Mouse (Mus musculus): ENCODE data around the gene Scn3b.

The Scn3b gene

DNA sequence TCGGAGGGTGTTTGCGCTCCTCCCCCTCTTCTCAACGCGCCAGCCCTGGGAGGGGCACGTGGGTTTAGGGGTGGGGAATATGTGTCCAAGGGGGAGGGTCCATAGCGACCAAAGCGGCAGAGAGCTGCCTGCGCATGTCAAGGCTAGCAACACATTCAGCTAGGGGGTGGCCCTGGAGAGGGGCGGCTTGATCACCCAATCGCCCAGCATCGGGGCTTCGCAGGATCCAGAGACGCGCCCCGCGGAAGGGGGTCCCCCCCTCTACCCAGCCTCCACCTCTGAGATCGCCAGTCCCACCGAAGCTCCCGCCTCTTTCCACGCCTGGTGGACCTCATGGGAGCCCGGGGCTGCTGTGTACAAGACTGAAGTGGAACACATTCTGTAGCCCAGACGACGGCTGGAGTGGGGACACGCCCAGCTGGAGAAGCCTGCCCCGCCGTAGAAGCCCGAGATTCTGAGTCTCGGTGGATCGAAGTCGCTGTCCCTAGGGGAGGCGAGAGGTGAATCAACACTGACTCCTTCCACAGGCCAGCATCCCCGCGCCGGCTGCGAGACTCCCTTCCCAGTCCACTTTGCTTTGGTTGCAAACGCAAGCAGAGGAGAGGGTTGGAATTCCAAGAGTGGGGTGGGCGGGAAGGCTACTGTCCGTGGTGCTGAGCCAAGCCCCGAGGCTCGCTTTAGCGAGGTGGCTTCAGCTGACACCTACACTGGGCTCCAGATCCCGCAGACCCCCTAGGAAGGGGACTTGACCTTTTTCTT lies at the start of gene Scn3b:
Scn3b (plus strand) TSS at position 115 of the 759 bp plus-strand sequence.
- peak in 1 of 2 experiments; percentile 4 for DNase-seq

GRCm38 (mm10) chr9:40224289-40224688 lies 44.7 kb upstream of the Scn3b start:
- DNase-seq, result no peak

DNA sequence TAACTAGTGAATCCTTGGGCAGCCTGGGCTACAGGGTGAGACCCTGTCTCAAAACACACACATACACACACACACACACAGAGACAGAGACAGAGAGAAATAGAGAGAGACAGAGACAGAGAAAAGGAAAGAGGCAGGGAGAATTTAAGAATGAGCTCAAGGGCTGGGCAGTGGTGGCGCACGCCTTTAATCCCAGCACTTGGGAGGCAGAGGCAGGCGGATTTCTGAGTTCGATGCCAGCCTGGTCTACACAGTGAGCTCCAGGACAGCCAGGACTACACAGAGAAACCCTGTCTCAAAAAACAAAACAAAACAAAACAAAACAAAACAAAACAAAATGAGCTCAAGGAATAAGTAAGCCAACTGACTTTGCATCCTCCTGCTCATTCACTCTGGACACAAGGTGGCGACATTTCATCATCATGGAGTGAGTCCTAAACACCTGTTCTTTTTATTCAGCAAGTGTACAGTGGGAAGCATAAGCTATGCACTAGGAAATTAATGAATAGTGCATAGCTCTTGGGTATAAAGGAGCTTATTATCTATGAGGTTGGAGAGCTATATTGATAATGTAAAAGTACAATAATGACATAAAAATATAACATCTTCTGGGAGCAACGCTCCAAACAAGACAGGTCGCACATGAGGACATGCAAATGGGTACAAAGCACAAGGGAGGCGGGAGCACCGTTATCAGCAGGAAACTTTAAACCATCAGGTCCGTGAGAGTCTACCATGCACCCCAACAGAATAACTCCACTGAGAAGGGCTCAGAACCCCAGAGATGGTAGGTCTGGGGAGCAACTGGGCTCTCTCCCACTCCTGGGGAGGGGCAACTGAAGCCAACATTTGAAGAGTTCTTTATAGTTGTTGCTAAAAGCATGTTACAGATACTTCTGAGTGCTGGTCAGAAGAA lies 40.9 kb upstream of the Scn3b start:
- no peak for DNase-seq

GRCm38 (mm10) chr9:40228804-40229331 lies 40.1 kb upstream of the Scn3b start:
- DNase-seq, result no peak

DNA sequence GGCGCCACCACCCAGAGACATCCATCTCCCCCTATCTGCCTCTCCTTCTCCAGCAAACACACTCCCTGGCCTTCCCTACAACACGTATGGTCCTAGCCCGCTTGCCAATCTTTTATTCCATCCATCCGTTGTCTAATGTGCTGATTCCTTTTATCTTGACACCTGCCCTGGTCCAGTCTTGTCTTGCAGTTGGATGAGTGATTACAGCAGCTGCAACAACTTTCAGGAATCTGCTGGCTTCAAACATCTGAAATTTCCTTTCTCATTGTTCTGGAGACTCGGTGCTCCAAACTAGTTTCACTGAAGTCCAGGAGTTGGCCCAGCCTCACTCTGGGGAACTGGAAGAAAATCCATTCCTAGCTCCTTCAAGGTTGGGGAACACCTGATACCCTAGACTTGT lies 39.5 kb upstream of the Scn3b start:
- no peak for DNase-seq

- no peak for DNase-seq
These were observed 38.0 kb upstream of the Scn3b start for GRCm38 (mm10) chr9:40231019-40231418.

GRCm38 (mm10) chr9:40234233-40235072 lies 34.6 kb upstream of the Scn3b start:
- DNase-seq, result no peak

GRCm38 (mm10) chr9:40235220-40235619 lies 33.8 kb upstream of the Scn3b start:
- DNase-seq, result no peak

- DNase-seq, result no peak
These were observed 29.3 kb upstream of the Scn3b start for GRCm38 (mm10) chr9:40239749-40240148.

DNA sequence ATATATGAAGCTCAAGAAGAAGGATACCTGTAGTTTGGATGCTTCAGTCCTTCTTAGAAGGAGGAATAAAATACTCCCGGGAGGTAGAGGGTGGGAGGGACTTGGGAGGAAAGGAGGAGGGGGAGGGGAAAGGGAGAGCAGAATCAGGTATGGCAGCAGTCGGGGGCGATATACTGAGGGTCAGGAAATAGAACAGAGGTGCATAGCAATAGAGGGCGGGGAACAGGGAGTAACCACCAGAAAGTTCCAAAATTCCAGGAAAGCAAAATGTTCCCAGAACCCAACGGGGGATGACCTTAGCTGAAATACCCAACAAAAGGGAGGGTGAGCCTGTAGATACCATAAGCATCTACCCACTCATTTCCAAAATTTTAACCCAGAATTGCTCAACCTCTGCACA lies 28.7 kb upstream of the Scn3b start:
- DNase-seq, result no peak

GRCm38 (mm10) chr9:40241223-40241801 lies 27.7 kb upstream of the Scn3b start:
- DNase-seq, result peak in 1 of 2 experiments; percentile 5

- no peak for DNase-seq
These were observed 26.8 kb upstream of the Scn3b start for GRCm38 (mm10) chr9:40241951-40242888.

- no peak for DNase-seq
These were observed 23.6 kb upstream of the Scn3b start for GRCm38 (mm10) chr9:40245466-40245865.

DNA sequence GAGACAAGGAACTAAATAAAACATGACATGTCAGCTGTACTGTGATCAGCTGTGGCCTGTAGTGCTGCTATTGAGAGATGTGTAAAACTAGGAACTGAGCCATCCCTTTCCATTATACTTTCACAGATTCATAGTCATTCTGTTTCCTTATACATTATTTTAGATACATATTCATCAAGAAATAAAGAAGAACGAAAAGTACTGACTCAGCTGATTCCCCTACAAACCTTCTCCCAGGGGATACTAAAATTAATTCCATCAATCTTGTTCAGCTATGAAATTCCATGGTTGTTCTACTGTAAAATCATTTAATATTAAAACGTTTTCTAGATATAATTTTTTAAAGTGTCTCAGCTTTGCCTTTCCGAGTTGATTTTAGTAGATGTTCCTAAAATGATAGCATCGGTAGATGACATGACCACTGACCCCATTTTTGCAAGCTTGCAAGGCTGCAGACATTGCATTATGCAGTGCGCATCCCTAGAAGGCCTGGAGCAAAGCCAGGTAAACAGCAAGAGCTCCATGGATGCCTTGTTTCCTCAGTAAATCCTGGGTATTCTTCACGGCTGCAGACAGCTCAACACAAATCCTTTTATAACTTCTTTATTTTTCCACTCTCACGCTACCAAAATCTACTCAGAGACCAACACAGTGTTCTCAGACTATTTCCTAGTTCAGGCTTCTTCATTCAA lies 22.9 kb upstream of the Scn3b start:
- DNase-seq, result no peak

DNA sequence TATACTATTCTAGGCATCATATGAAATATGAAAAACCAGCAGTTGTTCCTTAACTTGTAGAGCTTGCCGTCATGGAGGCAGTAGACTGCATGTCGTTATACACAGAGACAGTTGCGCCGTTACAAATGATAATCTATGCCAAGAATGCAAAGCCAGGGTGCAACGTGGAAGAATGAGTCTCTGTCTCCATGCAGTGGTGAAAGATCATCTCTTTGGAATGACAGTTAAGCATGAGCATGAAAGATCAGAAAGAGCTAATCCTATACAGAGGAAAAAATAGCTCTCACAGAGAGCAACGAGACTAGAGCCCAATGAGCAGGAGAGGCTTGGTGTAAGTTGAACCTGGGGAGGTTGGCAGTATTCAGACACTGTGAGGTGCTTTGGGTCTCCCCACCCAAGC lies 22.3 kb upstream of the Scn3b start:
- DNase-seq, result no peak

- no peak for DNase-seq
These were observed 19.9 kb upstream of the Scn3b start for GRCm38 (mm10) chr9:40249106-40249505.

GRCm38 (mm10) chr9:40252459-40252858 lies 16.6 kb upstream of the Scn3b start:
- no peak for DNase-seq

- no peak for DNase-seq
These were observed 5.1 kb upstream of the Scn3b start for GRCm38 (mm10) chr9:40263874-40264273.

- no peak for DNase-seq
These were observed 823 bp upstream of the Scn3b start for GRCm38 (mm10) chr9:40268040-40268747.

DNA sequence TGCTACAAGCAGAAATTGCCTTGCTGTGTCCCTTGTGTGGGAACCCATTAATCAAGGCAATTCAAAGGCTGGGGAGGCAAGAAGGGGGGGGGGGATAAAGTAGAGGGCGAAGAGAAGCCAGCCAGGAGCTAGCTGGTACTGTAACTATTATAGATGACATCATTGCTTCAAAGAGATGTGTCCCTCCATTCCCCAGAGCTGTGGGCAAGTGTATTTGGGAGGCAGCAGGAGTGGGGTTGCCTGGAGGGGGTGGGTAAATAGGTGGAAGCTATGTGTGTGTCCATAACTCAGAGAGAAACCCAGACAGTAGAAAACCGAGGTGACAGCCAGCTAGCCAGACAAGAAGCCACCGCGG lies 292 bp upstream of the Scn3b start:
- DNase-seq, result no peak

Data from thymus, postnatal 36 days (tissue).